Mouse (Mus musculus) small intestine, adult 2 months (tissue): ENCODE results near the gene Usf2.

Experiments used
- CTCF ChIP-seq: fragments of 200-500 bp; IDR thresholded peaks from 2 replicates; pipeline ENCODE4 v1.5.1; 2012; ENCODE audit warnings: low read depth, mild to moderate bottlenecking, control low read depth, inconsistent platforms, low read length, moderate library complexity, mixed read lengths; ENCODE audit not compliant: insufficient replicate concordance, insufficient read length; ENCODE audit errors: extremely low read depth
- POLR2A ChIP-seq: fragments of 200-500 bp; IDR thresholded peaks from 2 replicates; pipeline ENCODE4 v1.6.1; 2012; ENCODE audit warnings: low read depth, mild to moderate bottlenecking, control low read depth, inconsistent platforms, low read length, moderate library complexity

DNA sequence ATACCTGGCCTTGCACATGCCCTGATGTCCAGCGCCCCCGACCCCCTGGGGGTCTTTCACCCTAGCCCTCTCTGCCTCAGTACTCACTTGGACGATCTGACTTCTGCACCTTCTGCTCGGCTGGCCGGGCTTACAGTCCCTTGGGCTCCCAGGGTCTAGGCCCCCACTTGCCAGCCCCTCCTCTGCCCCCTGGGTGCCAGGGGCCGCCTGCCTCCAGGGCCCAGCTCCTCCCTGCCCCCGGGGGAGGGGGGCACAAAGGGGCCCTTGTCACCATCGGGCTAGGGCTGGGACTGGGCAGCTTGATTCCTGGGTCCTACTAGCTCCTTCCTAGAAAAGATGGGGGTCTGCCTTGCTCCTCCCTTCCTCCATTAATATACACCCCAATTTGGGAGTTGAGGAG lies 41.9 kb downstream of the Usf2 start, which contains the start of gene Mag:
- TF ChIP-seq CTCF, result no peak
- no peak for TF ChIP-seq POLR2A
